Mouse (Mus musculus): ENCODE results near the gene Mthfd2.

GRCm38 (mm10) chr6:83326761-83327160 lies 1.1 kb upstream of the Mthfd2 start:
- no peak for TF ChIP-seq EP300 (IDR thresholded peaks at IDR 0.05; ENCODE audit: insufficient read depth, low read depth, low read length)
- TF ChIP-seq CTCF (IDR thresholded peaks at IDR 0.05; ENCODE audit: low read depth, low read length) = no peak

Data from ES-Bruce4 (cell line).